Mouse (Mus musculus) thymus, adult 2 months (tissue): ENCODE measurements around the gene Mrps21.

Experiments
- CTCF ChIP-seq: fragments of 200-500 bp; IDR thresholded peaks from 2 replicates; pipeline ENCODE4 v1.5.1; 2012; ENCODE audit warnings: mild to moderate bottlenecking, control low read depth, low read length, moderate library complexity, borderline replicate concordance; ENCODE audit not compliant: control insufficient read depth, poor library complexity, insufficient read depth; ENCODE audit errors: extremely low read depth
- POLR2A ChIP-seq: fragments of 200-500 bp; IDR thresholded peaks from 2 replicates; pipeline ENCODE4 v1.6.1; 2012; ENCODE audit warnings: mild to moderate bottlenecking, low read length, control low read depth, moderate library complexity; ENCODE audit not compliant: control insufficient read depth, poor library complexity, insufficient read depth; ENCODE audit errors: extremely low read depth

DNA sequence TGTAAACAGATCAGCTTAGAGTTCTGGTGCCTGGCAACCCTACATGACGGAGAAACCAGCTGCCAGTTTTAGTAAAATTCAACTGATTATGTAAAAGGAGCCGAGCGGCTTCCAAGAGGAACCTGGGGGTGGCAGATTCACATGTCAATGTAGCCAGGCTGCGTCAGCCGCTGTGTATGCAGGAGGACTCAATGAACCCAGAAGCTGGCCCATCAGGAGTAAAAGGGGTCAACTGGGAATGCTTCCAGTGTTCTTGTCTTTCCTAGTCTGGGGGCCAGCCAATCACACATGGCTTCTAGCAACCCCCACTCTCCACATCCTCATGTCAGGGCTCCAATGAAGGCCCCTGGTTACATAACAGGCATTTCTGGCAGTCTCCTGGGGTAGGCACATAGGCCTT, 6.3 kb downstream of the Mrps21 start:
- TF ChIP-seq CTCF, result no peak
- no peak for TF ChIP-seq POLR2A
